Mouse (Mus musculus) inflammation-experienced regulatory T-cells, adult 6 months (primary cell): Measurements from ENCODE around the gene Erbb2. TPM values are rescaled to one million over a fixed set of nuclear protein-coding genes. Genes with fewer than 3 reads are reported as not detected.
"Not testable (repeated sequence)": the region's sequence is repeated elsewhere in the genome, so short reads cannot be mapped to it uniquely, and the experiment has no call there.

ENCODE experiments used
- ATAC-seq: one replicate; pipeline ENCODE4 v1.8.0; 2017
- polyA plus RNA-seq, 3 experiments: library from polyadenylated mRNA; unstranded; fragments of 100-300 nt; shearing (Covaris generic); gene quantifications; one replicate each; pipeline ENCODE4 v1.2.1; 2017

The Erbb2 gene
- under 1 TPM in 2 of 3 experiments, not detected in 1; 0.13 to 0.68 TPM for polyA plus RNA-seq

DNA sequence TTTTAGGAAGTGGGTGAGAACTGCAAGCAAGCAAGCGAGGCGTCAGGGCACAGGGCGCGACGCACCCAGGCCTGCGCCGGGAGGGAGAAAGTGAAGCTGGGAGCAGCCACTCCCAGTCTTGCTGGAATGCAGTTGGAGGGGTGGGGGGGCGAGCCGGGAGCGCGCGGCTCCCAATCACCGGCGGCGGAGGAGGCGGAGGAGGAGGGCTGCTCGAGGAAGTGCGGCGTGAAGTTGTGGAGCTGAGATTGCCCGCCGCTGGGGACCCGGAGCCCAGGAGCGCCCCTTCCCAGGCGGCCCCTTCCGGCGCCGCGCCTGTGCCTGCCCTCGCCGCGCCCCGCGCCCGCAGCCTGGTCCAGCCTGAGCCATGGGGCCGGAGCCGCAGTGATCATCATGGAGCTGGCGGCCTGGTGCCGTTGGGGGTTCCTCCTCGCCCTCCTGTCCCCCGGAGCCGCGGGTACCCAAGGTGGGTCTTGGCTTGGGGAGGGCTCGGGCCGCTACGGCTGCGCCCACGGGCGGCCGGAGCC is at the start of gene Erbb2:
Erbb2 (plus strand) TSS at position 198 of the 524 bp plus-strand sequence.
- no peak for ATAC-seq

DNA sequence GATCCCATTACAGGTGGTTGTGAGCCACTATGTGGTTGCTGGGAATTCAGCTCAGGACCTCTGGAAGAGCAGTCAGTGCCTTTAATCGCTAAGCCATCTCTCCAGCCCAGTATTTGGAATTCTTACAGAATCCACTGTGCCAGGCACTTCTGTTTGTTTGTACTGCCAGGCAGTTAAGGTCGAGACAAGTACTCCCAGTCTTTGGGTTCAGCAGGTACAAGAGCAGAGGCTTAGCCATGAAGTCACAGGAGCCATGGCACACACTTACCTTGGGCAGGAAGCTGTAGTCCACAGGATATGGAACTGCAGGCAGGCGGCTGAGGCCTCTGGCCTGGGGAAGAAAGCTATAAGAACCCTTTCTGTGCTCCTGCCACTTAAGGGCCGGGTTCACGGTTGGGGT is 48.5 kb upstream of the Erbb2 start:
- no peak for ATAC-seq

DNA sequence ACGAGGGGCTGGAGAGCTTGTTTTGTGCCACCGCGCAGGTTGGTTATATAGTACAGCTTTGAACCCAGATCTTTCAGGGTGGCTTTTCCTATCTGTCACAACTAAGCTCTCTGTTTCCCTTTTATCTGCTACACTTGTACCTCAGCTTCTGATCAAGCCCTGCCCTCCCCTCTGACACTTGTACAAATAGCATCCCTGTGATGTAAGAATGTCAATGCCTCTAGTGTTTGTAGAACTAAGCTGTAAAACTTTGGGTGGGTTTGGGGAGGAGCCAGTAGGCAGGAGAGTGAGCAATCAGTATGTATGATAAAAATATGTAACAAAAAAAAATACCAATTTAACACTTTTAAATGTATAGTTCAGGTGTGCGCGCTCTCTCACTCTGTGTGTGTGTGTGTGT is 47.9 kb upstream of the Erbb2 start:
- ATAC-seq: no peak

DNA sequence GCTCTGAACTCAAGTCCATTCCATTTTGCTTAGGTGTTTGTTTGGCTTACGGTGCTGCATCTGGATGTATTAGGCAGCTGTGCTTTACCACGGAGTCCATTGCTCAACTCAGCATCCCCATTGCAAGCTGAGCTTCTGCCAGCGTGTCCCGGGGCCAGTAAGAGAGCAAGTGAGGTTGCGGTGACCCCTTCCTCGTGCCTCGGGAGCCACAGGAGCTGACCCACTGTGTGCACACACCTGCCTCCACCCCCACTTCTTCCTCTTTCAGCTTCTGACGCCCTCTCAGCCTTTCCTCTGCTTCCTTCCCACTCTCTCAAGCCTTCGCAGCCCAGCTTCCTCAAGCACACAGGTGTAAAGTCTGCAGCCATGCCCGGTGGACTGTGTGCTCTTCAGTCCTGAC is 46.0 kb upstream of the Erbb2 start:
- no peak for ATAC-seq

DNA sequence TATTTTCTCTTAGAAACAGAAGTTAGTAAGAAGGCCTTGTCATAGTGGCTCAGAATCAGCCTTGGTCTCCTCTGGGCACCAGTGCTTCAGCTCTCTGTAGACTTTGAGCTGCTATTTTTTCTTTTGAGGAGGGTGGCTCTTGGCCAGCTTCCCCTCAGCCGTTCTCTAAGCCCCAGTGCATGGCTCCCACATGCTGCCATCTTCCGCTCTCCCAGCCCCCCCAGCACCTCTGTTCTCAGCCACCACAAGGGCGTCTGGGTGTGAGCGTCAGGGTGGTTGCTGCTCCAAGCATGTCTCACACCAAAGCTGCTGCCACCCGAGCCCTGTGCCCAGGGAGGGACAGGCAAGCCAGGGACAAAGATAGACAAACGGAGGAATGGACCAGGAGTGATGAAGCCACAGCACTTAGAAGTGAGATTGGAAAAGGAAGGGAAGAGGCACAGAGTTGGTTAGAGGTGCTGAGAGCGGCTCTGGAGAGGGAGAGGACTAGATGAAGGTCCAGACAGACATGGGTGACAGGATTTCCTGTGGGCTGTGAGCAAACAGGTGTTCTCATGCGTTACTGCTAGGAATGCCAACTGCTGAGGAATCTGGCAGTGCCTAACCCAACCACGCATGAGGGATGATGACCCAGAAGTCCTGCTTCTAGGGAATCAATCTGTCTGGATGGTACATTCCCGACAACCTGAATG is 45.0 kb upstream of the Erbb2 start:
- no peak for ATAC-seq

DNA sequence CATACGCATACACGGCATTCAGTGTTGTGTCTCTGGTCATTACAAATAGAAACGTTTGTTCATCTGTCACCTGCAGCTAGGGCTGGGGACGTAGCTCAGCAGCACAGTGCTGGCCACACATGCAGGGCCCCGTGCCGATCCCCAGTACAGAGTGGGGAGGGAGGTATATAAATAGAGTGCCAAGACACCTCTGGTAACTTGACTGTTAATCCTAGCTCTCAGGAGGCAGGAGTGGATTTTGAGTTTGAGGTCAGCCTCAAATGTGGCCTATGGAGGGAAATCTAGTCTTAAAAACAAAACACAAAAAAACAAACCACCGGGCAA is 44.4 kb upstream of the Erbb2 start:
- no peak for ATAC-seq

DNA sequence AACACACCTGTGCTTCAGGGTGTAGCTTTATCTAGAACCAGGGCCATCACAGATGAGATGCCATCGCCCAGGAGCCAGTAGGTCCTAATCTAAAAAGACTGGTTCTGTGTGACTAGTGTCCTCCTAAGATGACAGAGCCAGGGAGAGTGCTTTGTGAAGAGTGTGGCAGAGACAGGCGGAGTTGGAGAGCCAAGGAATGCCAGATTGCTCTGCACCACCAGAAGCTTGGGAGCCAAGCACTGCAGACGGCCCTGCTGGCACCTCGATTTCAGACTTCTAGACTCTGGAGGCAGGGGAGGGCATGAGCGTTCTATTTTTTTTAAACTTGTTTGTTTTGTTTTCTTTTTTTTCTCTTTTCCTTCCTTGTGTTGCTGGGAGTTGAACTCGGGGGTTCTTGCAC is 42.9 kb upstream of the Erbb2 start:
- no peak for ATAC-seq

DNA sequence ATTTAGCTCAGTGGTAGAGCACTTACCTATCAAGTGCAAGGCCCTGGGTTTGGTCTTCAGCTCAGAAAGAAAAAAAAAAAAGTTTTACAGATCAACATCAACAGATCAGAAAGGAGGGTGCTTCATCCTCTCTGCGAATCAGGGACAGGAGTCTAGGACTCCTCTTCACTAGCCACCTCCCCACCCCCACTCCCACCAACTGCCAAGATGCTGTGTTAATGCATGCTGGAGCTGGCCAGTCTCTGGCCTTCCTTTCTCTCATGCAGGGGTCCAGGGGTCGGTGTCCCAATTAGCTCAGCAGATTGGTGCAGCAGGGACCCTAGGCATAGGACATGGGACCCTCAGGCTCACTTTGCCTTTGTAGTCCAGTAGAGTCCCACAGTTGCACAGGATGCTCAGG is 41.7 kb upstream of the Erbb2 start:
- ATAC-seq: no peak

DNA sequence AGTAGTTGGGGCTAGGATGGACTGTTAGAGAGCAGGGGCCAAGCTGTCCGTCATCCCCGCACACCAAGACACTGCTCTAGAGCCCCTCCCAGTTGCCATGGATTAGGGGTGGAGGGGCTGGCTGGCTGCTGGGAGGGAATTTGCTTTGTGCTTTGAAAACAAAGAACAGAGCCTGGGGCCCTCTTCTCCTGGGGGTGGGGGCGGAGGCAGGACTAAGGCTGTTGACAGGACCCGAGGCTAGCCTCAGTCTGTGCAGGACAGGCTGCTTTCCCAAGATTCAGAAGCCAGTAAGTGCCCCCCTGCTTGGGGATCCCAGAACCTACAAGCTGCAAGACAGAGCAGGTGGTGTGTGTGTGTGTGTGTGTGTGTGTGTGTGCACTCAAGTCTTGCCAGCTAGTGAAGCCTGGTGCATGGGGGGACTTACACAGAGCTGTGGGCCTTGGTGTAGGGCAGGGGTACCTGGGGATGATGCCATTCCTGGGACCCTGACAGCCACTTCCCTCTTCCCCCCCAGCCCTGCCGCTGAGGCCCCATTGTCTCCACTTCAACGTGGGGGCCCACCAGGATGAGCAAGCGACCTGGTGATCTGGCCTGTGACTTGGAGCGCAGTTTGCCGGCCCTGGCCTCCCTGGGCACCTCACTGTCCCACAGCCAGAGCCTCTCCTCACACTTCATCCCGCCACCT is 40.6 kb upstream of the Erbb2 start:
- ATAC-seq: no peak

DNA sequence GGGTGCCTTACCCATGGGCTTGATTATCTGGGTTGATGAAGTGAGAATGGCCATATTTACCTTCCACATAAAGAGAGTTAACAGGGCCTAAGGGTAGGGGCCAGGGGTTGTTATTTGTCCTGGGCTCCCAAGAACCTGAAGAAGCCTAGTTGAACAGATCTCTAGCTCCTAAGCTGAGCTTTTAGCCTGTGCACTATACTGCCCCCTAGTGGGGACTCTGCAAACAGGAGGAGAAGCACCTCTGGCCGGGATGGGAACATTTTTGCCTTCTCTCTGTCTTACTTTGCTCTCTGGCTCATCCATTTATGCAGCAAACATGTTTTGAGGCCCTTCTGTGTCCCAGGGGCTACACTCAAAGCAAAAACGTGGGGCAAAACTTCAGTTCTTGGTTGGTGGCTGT is 39.9 kb upstream of the Erbb2 start:
- no peak for ATAC-seq

DNA sequence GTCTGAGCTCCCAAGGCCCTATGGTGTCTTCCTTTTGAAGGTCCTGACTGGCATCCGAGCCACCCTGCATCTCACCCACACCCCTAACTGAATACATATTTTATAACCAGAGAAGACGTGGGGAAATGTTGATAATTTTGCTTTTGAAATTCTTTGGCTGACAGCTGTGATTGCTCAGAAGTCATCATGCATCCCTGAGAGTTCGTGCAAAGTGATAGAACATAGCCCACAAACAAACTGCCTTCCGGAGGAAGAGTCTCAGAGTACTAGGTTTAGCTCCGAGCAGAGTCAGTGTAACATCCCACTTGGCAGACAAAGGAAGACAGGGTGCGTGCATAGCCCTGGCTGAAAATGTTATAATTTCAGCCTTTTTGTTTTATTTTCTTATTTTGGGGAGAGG is 39.0 kb upstream of the Erbb2 start:
- no peak for ATAC-seq

DNA sequence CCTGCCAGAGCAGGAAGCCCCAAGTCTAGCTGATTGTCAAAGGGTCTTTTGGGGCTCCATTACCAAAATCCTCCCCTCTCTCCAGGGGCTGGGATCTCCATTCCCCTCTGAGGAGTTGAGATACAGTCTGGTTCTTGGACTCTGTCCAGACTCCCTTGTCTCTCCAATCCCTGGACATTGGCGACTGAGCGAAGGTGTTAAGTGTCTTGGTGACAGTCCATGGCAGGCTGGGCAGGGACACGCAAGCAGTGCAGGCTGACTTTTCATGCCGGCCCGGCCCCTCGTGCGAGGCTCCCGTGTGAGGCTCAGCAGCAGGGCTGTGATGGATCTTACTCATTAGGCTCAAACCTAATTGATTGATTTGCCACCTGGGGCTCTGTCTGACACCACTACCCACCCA is 38.0 kb upstream of the Erbb2 start:
- ATAC-seq: no peak

DNA sequence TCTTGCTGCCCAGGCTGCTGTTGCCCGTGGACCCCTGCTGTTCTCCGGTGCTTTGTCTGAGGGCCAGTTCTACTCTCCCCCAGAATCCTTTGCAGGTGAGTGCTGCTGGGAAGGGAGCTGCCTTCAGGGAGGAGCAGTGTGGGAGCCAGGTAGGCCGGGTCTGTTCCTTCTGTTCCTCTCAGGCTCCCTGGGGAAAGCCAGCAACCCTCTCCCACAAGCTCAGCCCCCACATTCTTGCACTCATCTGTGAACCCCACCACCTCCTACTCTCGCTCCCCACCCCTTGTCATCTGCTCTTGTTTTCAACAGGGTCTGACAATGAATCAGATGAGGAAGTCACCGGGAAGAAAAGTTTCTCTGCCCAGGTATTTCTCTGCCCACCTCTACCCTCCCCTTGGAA is 35.5 kb upstream of the Erbb2 start:
- ATAC-seq: no peak

DNA sequence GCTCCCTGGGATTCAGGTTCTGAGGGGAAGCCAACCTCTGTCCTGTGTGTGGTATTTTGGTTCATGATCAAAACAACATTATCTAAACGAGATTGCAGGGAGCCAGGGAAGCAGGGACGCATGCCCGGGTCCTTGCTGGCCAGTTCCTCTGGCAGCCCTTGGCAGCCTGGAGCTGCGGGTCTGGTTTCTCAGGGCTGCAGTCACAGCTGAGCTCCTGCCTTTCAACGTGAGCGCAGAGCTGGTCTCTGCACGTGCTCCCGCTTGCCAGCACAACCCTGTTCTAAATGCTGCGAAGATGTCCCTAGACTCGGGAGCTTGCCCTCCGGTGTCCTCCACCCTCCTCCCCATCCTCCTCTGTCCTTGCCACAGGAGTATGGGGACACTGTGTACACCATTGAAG is 34.5 kb upstream of the Erbb2 start:
- ATAC-seq: no peak

DNA sequence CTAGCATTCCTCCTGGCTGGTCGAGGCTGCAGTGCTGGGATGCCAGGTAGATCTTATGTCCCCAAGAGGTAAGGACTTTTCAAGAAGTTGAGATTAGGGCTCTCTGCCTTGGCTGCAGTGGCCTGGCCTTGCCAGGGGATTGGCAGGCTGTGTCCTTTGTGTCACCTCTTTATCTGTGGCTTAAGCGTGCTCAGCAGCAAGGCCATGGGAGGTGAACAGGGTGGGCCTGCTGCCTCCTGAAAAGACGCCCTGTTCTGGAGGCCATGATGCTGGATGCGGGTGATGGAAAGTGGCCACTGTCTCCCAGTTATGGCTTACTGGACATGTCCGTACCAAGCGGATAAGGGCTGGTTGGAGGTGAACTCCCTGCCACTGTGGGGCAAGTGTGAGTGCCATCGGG is 32.9 kb upstream of the Erbb2 start:
- ATAC-seq: no peak

DNA sequence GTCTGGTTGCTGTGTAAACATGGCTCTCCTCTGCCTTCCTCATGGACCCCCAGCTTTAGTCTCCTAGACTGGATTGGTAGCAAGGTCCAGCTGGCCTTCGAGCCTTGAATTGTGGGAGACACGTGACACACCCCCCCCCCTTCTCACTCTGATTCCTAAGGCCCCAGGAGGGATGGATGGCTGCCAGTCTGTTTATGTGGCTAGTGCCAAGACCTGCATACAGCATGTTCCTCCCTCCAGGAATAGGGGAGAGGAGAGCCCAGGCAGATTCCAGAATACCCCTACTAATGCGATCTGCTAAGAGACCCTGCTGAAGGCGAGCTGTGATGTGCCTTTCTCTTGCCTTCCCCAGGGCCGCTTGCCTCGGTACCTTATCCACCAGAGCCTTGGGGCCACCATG is 32.2 kb upstream of the Erbb2 start:
- no peak for ATAC-seq

DNA sequence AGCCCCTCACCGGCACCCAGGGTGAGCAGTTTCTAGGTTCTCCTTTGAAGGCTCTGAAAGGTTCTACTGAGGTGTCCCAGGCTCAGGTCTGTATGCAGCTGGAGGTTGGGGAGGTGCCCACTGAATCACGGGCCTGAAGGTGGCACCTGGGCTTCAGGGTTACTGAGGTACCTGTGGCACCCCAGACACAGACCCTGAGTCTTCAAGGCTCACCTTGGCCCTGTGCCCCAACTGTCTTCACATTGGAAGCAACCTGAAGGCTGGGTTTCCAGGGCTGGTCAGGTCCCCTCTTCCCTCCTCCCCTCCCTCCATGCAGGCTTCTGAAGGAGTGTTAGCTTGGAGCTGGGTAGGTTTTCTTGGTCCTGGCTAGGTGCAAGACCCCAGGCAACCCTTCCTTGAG is 30.6 kb upstream of the Erbb2 start:
- ATAC-seq: no peak

DNA sequence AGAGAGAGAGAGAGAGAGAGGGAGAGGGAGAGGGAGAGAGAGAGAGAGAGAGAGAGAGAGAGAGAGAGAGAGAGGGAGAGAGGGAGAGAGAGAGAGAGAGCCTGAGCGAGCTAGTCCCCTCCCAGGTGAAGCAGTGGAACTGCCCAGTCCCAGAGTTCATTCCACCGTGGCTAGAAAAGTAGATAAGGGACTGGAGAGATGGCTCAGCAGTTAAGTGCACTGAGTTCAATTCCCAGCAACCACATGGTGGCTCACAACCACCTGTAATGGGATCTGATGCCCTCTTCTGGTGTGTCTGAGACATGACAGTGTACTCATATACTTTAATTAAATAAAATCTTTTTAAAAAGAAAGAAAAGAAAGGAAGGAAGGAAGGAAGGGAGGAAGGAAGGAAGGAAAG is 29.9 kb upstream of the Erbb2 start:
- not testable (repeated sequence) for ATAC-seq

DNA sequence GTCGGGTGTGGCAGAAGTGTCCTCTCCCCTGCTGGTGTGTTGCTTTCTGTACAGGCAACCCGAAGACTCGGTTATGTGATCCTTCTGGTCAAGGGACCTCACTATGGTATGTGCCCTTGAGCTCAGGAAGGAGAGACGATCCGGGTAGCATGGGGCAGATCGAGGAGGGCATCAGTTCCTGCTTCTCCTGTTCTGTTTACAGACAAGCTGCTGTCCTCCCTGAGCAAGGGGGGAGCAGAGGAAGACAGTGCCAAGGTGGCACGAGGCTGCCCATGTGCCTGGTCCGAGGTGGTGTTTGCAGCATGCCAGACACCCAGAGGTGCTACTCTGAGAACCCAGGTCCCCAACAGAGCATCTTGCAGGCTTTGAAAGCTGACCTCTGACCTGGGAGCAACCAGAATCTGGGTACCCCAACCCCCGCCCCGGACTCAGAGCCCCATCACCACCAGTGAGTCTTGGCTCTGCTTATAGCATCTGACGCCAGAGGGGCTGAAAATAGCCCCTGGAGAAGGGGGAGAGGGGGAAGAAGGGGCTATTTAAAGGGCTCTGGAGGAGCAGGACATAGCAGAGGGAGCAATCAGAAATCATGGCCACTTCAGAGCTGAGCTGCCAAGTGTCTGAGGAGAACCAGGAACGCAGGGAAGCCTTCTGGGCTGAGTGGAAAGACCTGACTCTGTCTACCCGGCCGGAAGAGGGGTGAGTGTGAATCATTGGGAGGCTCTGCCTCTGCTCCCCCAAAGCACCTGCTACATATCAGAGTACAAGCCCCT is 28.8 kb upstream of the Erbb2 start, which contains the start of gene Tcap:
Tcap (plus strand) TSS at position 551 of the 770 bp plus-strand sequence.
- ATAC-seq: no peak

DNA sequence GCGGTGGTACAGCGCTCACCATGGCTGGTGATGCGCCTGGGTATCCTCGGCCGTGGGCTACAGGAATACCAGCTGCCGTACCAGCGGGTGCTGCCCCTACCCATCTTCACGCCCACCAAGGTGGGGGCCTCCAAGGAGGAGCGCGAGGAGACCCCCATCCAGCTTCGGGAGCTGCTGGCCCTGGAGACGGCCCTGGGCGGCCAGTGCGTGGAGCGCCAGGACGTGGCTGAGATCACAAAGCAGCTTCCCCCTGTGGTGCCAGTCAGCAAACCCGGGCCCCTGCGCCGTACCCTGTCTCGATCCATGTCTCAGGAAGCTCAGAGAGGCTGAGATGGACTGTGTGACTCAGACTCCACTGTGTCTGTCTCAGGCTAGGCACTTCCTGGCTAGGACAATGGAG is 28.1 kb upstream of the Erbb2 start:
- ATAC-seq: no peak

DNA sequence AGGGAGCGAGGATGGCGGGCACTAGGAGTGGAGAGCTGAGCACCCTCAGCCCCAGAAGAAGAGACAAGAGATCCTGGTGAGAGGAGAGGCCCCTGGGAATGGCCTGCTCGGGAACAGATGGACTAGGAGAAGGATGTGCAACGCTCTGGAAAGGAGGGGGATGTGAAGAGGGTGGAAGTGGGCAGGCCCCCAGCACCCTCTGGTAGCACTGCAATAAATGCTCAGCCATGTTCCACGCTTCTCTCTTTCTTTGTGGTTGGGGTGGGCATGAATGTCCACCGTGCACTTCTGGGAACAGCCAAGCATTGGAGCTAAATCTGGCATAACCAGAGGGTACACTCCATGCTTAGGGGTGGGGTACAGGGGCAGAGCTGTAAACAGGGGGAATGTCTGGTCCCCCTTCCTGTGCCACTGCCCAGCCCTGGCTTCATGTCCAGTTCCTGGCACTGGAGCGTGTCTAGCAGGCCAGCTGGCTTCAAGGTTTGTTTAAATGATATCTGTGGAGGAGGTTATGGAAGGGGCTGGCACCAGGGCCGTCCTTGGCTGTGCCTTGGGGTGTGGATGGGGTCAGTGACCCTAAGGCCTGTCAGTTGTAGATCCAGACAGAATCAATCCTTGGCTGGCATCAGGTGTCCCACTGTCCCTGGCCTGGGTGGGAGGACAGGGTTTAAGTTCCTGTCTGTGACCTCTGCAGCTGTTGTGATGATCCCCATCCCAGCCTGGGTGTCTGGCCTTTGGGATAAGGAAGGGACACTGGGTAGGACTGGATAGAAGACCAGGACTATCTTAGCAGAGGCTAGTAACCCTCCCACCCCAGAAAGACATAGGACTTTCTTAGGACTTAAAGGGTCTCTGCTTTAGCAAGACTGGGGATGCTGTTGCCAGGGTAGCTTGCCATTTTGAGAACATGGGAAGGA is 27.3 kb upstream of the Erbb2 start:
- ATAC-seq: no peak
